9 mouse cellular contexts compared by ENCODE assay signal in the genomic region with DNA sequence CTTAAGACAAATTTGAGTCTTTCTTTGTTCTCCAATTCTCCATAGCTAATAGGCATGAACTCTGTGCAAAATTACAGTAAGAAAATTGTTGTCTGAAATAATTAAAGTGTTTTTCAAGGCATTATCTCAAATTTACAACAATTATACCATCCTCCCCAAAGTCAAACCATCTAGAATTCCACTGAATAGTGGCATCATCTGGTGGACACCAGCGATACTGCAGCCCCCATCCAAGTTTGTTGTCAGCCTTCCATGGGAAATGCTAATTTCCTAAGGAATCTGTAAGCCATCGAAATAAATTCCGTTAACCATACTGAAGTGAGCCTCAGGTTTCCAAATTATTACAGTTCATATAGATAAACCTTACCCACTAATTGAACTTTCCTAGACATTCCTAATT.
DNase-seq lines count a peak whose midpoint lies in the region; ATAC-seq and TF ChIP-seq lines count a peak whose summit lies in the region.
"Had no signal": no experiment of that assay in that cellular context is flagged by ENCODE, and none has a peak within 500 bp of the region (broad histone marks: within the 10 kb centered on the region; RNA-seq: fewer than 3 reads in every experiment).

No protein-coding gene starts in this region.

- H3K4me3 ChIP-seq in kidney, embryonic 15.5 days (replicated peaks), result no peak overlapping the region
- H3K4me3 ChIP-seq in lung, postnatal 0 days (ENCODE audit: low read depth, low read length), result no peak overlapping the region

- ATAC-seq in kidney, embryonic 15.5 days (replicated peaks; ENCODE audit: low FRiP score), result no peak
- no peak for ATAC-seq in lung, postnatal 0 days

- no peaks in the 10 kb centered on the region for H3K9me3 ChIP-seq in kidney, embryonic 15.5 days (replicated peaks)
- no peaks in the 10 kb centered on the region for H3K9me3 ChIP-seq in lung, postnatal 0 days (ENCODE audit: low read length)

- peak; percentile 95 for TF ChIP-seq CTCF in lung, postnatal 0 days (IDR thresholded peaks at IDR 0.05)

- no peak for TF ChIP-seq EP300 in lung, postnatal 0 days (IDR thresholded peaks at IDR 0.05)

- no peak overlapping the region for H3K4me2 ChIP-seq in kidney, embryonic 15.5 days
- no peak overlapping the region for H3K4me2 ChIP-seq in lung, postnatal 0 days (replicated peaks; ENCODE audit: low read depth, low read length)

- intact Hi-C loops in gastrocnemius, postnatal 36 days (cut with DNase I), result loop anchor here (5.0 kb wide), 1 partner anchor 200 kb away; no protein-coding TSS in a partner anchor

- WGBS in kidney, embryonic 15.5 days, result 48% methylated on average over 3 of the region's 3 CpGs
- WGBS in lung, postnatal 0 days, result 36% methylated on average over 3 of the region's 3 CpGs

- no peak overlapping the region for H3K27ac ChIP-seq in kidney, embryonic 15.5 days
- H3K27ac ChIP-seq in lung, postnatal 0 days (ENCODE audit: low read length), result no peak overlapping the region

- H3K9ac ChIP-seq in kidney, embryonic 15.5 days, result no peak overlapping the region
- no peak overlapping the region for H3K9ac ChIP-seq in lung, postnatal 0 days (replicated peaks; ENCODE audit: low read depth)

- peaks cover 8% of the 10 kb centered on the region; the same call in 1 of the 2 replicates for H3K4me1 ChIP-seq in kidney, embryonic 15.5 days
- H3K4me1 ChIP-seq in lung, postnatal 0 days (ENCODE audit: insufficient read depth, low read depth, low read length), result no peaks in the 10 kb centered on the region

- H3K36me3 ChIP-seq in kidney, embryonic 15.5 days, result no peaks in the 10 kb centered on the region
- no peaks in the 10 kb centered on the region for H3K36me3 ChIP-seq in lung, postnatal 0 days (ENCODE audit: insufficient read depth, low read length)

- DNase-seq in cerebellum, adult 18-20 months, result peak; percentile 16 to 30
- DNase-seq in cerebellum, adult 11 months, result no peak
- DNase-seq in kidney, postnatal 4 days, result peak; percentile 54 to 64
- DNase-seq in brain, adult 2 months (ENCODE audit: low read depth, low spot score), result peak; percentile 56
- DNase-seq in lung, postnatal 0 days (ENCODE audit: low spot score), result peak; percentile 58
- DNase-seq in ovary, postnatal 10 days (ENCODE audit: low spot score), result no peak
- DNase-seq in gastrocnemius, postnatal 36 days, result no peak
- DNase-seq: B cell, adult 2 months had no signal

- no peaks in the 10 kb centered on the region for H3K27me3 ChIP-seq in kidney, embryonic 15.5 days
- H3K27me3 ChIP-seq in lung, postnatal 0 days (replicated peaks; ENCODE audit: insufficient read depth, low read length), result no peaks in the 10 kb centered on the region

Comparison
In these comparisons a context has a peak if more than half of its experiments do, and no peak if none do; other contexts are left out.
1. DNase-seq: peak in cerebellum, adult 18-20 months (2 of 2), kidney, postnatal 4 days (2 of 2), brain, adult 2 months (single experiment) and lung, postnatal 0 days (single experiment); none in cerebellum, adult 11 months (single experiment), ovary, postnatal 10 days (single experiment) and gastrocnemius, postnatal 36 days (0 of 2).